Mouse (Mus musculus) forelimb bud, embryonic 11.5 days (tissue): ENCODE results near the gene Ubl4b.

Experiments used
- DNase-seq: peaks from one replicate; pipeline ENCODE4 v3.0.0-alpha.2; 2012; ENCODE audit warnings: low read depth, low spot score

Gene Ubl4b

GRCm38 (mm10) chr3:107568721-107569120 is 13.8 kb upstream of the Ubl4b start:
- DNase-seq = no peak

GRCm38 (mm10) chr3:107567766-107568165 is 12.9 kb upstream of the Ubl4b start:
- DNase-seq = no peak

- no peak for DNase-seq
Observed at GRCm38 (mm10) chr3:107565331-107565730, 10.5 kb upstream of the Ubl4b start.

GRCm38 (mm10) chr3:107563880-107564279 is 9.0 kb upstream of the Ubl4b start:
- DNase-seq = peak; percentile 67

GRCm38 (mm10) chr3:107562591-107562990 is 7.7 kb upstream of the Ubl4b start:
- DNase-seq = no peak

- no peak for DNase-seq
Observed at GRCm38 (mm10) chr3:107562104-107562503, 7.2 kb upstream of the Ubl4b start.

- DNase-seq = peak; percentile 69
Observed at GRCm38 (mm10) chr3:107559183-107559582, 4.3 kb upstream of the Ubl4b start.

- no peak for DNase-seq
Observed at GRCm38 (mm10) chr3:107558740-107559139, 3.9 kb upstream of the Ubl4b start.

DNA sequence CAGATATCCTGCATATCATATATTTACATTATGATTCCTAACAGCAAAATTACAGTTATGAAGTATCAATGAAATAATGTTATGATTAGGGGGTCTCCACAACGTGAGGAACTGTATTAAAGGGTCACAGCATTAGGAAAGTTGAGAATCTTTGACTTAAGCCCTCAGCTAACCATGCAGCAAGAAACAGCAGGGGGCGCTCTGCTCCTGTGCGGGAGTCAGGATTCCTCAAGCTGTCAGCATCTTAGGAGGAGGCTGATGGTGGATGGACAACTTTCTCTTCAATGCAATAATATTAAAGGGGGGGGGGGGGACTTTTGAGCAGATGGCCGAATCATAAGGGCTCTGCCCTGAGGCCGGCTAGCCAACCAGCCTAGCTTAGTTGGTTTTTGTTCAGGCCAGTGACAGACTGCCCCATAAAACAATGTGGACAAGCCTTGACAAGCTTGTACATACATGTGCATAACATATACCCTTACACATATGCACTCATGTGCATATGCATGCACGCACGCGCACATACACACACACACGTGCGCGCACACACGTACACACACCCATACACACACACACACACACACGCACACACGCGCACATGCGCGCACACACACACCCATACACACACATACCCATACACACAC is 4.3 kb downstream of the Ubl4b start:
- DNase-seq = peak; percentile 72

DNA sequence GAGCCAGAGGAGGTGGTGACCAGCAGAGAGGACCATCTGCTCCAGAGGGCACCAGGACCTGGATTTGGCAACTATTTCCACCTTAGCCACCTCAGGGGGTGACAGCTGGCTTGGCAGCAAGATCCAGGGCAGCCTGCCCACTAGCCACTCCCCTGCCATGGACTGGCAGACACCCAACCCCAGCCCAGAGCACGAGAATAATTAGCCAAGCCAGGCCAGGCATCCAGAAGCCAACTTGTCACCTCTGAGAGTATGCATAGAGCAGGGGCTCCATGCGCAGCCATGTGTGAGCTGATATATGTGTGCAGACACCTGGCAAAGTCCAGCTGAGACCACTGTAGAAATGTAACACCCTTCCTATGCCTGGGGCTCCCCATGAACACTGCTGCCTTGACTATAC is 7.9 kb downstream of the Ubl4b start:
- DNase-seq = no peak

DNA sequence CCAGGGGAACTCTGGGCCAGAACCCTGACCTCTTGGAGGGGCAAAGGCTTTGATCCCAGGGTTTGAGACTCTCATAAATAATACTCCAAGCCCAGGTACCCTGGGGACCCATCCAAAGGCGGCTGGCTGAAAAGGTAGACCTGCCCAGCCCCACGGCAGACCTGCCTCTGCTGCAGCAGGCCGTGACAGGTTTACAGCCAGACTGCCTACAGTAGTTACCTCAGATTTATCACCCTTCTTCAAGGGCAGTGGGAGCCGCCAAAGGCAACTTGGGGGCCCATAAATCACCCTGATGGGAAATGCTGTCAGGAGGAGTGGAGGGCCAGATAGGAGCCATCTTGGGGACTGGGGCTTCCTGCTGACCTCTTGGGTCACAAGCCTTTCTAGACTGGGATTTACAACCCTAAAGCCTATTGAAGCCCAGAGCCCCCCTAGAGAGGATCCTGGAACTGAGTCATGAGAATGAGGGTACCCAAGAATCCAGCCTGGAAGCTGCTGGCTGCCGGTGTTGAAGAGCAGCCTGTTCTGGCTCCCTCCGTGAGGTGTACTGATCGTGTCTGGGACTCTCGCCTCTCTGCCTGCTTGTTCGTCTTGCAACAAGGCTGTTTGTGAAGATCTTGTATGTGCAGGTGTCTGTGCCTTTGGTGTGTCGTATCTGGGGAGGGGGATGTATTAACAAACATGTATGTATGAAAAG is 9.0 kb downstream of the Ubl4b start:
- DNase-seq = peak; percentile 91

DNA sequence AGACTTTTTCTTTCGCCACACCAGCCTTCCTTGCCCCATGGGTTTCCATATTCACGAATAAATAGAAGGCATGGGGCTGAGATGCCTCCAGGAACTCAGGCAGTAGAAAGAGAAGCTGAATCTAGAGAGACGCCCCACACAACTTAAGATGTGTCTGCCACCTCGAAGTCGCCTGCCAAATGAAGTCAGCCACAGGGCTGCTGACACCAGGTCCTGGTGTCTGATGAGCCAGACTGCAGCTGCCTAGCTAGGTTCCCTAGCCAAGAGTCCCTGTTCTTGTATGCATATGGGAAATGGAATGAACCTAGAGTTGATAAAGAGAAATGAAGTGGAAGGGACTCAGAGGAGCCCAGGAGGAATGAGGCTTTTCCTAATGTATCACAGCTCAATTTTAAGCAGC is 9.6 kb downstream of the Ubl4b start:
- no peak for DNase-seq

GRCm38 (mm10) chr3:107543158-107544080 is 11.5 kb downstream of the Ubl4b start:
- no peak for DNase-seq

DNA sequence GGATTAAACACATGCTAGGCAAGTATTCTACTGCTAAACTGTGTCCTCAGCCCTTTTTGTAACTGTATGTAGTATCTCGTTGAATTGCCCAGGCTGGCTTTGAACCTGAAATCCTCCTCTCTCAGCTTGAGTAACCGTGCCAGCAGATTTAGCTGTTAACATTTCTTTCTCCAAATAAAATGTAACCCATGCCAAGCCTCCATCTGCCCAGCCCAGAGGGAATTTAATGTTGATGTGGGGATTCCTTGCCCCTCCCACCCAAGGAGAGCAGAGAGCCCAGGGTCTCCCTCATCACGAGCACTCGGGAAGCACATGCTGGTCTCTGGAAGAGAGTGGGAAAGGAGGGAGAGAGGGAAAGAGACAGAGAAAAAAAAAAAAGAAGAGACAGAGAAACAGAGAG is 12.3 kb downstream of the Ubl4b start:
- no peak for DNase-seq

GRCm38 (mm10) chr3:107537504-107537889 is 17.4 kb downstream of the Ubl4b start:
- no peak for DNase-seq

GRCm38 (mm10) chr3:107536810-107537503 is 17.9 kb downstream of the Ubl4b start:
- DNase-seq = no peak

DNA sequence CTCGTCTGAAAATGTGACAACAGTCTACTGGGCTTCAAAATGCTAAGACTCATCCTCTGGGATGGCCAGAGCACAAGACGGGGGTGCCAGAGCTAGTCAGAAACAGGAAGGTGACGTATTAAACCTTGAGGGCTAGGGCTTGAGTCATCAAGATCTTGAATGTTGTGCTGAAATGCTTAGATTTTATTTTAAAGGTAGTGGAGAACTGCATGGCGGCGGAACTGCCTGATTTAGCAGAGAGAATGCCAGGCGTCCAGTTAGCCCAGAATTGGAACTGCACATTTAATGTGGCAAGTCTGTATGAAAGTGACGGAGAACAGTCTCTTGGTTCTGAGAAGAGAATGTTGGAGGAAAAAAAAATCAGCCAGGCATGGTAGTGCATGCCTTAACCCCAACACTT is 19.9 kb downstream of the Ubl4b start:
- no peak for DNase-seq

- no peak for DNase-seq
Observed at GRCm38 (mm10) chr3:107533532-107533931, 21.3 kb downstream of the Ubl4b start.

DNA sequence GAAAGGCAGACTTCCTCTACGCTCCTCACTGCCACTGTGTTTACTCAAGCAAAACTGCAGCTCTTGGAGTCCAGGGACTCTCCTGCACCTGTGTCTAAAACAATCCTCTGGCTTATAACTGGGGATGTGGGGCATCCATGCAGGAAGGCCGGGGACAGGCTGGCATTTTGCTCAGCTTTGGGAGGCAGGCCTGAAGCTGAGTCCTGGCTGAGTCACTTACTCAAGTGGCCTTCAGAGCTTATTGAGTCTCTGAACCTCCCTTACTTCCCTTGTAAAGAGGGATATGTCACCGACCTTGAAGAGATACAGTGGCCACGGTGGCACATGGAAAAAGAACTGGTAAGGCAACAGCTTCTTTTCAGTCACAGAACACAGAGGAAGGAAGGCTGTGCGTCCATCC is 24.3 kb downstream of the Ubl4b start:
- DNase-seq = no peak

DNA sequence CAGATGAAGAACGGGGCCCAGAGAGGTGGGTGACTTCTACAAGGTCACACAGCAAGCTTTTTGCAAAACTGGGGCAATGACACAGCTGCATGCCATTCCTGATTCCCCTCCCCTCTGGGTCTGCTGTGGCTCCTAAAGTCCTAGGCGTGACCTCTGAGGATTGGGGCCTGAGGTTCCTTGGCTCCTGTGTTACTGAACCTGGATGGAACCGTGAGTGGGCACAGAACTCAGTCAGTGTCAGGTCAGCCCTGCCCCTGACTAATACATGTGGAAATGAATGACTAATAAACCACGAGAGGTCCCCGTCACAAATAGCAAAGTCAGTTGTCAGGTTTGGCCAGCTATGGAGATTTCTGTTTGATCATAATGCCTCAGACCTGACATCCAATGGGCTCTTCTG is 25.7 kb downstream of the Ubl4b start:
- no peak for DNase-seq

DNA sequence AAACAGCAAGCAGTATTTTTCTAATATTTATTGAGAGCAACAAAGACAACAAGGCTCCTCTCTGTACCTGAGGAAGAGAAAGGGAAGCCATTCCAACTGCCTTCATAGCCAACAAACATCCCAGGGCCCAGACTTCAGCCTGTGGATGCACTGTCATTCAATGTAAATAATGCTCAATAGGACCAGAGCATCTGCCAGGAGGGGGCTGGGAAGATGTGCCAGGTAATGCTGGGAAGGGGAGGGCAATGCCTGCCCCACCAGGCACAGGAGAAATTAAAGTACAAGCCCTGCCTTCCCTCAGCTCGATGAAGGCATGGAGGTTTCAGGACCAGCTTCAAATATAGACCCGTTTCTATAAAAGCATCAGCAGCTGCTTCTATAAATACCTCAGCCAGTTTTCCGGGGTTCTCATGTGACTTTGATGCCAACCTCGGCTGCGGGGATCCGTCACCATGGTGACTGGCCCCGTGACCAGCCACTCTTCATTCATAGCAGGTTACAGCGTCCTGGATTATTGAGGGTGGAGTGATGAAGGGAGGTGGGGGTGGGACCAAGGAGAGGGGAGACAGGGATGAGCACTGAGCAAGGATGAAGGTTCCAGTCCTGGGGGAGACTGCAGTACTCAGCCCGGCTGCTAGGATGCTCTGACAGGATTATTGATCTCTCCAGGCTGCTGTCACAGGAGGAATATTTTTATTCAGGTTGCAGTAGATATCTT is 26.3 kb downstream of the Ubl4b start:
- no peak for DNase-seq
